Mouse (Mus musculus): Measurements from ENCODE around the gene Mta2. TPM values are rescaled to one million over a fixed set of nuclear protein-coding genes. Genes with fewer than 3 reads are reported as not detected.

Mta2 gene
- polyA plus RNA-seq (2021; fragmentation: Nextera tagmentation) = 22.3 and 23.3 TPM in 2 replicates
- long read RNA-seq, experiment 1, transcript Mta2-201 (18 exons, 3,135 nt) = major isoform, 37 of 53 reads
- long read RNA-seq, experiment 1, partial matches to known transcripts = 12 of 53 reads
- long read RNA-seq, experiment 1, other reads (novel, unspliced or antisense) = 4 of 53 reads
- long read RNA-seq, experiment 2, transcript Mta2-201 (18 exons, 3,135 nt) = major isoform, 265 of 310 reads
- long read RNA-seq, experiment 2, partial matches to known transcripts = 18 of 310 reads
- long read RNA-seq, experiment 2, other reads (novel, unspliced or antisense) = 27 of 310 reads

DNA sequence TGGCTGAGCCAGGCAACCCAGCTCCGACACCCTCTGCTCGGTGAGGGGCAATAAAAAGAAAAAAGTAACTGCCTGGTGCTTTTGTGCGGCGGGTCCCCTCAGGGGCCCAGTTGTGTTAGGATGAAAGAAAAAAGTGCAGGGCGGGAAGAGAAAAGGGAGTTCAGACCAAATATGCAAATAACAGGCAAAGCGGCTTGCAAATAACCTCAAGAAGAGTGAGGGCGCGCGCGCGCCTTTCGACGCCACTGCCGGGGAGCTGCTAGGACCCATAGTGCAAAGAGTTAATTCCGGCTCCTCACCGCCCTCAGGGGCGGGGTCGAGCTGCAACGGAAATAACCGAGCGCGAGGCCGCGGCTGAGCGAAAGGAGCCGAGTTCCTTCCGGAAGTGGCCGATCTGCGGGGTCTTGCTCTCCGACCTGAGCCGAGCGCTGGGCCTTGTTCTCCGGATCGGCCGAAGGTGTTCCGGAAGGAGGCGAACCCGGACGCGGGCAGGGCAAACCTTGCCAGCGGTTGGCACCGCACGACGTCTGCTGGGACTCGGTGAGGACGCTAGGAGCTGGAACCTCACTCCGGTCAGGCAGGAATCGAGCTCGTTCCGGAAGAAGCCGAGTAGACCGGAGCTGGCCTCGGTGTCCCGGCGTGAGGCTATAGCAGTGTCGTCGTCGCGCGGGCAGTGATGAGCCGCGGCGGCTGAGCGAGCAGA, at the start of gene Mta2:
TSS of gene Mta2 (plus strand) at position 361 of the 703 bp plus-strand sequence.

DNA sequence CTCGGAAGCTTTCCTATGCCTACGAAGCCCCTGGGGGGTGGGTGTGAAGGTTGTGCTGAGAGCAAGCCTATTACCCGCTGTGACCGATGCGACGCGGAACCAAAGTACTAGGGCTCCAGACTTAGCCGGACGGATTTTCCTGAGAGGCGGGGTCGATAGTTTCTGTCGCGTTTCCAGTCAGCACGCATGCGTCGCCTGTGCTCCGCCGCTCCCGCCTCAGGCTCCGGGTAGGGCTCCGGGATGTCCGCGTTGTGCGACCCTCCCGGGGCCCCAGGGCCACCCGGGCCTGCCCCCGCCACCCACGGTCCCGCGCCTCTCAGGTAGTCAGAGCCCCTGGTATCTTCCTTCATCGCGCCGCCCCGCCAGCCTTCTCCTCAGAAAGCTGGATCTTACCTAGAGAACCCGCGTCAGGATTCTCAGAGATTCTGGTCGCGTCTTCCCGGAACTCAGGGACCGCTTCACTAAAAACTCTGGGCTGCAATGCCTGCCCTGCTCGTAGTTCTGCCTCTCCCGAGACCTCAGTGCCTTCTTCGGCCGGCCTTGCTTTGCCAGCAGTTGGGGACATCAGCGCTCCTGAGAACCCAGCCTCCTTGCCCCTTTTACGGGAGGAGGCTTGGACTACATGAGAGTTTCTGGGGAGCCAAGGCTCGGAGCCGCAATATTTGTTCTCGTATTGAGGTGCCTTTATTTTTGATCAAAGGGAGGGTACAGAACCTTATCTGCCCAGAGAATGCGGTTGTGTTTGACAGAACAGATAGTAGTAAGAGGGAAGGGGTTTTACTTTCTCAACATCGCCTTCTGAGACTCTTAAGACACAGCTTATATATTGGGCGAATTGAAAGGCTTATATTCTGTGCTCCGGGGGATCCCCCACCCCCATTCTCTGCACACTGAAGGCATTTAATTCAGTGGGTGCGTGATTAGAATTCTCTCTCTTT, 48.6 kb upstream of the Mta2 start, which contains the start of gene Ints5:
TSS of gene Ints5 (plus strand) at position 177 of the 938 bp plus-strand sequence.

DNA sequence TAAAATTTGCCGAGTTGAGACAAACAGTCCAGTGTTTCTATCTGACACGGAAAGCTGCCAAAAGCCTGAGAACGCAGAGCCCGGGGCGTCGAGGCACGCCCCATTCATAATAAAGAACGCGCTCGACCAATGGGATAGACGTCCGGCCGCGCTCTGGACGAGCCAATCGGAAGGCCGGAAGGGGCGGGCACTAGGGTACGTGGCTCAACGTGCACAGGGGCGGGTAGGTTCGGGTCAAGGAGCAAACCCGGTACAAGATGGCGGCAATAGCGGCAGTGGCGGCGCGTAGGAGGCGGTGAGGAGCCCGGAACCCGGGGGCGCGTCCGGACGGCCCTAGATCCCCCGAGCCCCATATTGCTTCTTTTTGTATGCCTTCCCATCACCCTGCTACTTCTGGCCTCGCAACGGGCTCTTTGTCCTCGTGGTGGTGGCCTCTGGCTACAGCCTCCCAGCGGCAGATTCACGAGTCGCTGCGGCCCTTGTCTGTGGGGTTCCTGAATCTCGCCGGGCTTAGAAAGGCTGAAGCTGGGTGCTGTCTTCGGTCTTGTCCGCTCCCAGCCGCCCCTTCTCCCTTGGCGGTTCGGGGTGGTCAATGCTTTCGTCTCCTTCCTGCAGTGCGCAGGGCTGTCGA, 43.7 kb upstream of the Mta2 start, which contains the start of gene Ganab:
TSS of gene Ganab (plus strand) at position 207 of the 631 bp plus-strand sequence.

GRCm38 (mm10) chr19:8920073-8920736, 21.5 kb upstream of the Mta2 start, which contains the start of gene B3gat3:
TSS of gene B3gat3 (plus strand) at chr19:8920374.

DNA sequence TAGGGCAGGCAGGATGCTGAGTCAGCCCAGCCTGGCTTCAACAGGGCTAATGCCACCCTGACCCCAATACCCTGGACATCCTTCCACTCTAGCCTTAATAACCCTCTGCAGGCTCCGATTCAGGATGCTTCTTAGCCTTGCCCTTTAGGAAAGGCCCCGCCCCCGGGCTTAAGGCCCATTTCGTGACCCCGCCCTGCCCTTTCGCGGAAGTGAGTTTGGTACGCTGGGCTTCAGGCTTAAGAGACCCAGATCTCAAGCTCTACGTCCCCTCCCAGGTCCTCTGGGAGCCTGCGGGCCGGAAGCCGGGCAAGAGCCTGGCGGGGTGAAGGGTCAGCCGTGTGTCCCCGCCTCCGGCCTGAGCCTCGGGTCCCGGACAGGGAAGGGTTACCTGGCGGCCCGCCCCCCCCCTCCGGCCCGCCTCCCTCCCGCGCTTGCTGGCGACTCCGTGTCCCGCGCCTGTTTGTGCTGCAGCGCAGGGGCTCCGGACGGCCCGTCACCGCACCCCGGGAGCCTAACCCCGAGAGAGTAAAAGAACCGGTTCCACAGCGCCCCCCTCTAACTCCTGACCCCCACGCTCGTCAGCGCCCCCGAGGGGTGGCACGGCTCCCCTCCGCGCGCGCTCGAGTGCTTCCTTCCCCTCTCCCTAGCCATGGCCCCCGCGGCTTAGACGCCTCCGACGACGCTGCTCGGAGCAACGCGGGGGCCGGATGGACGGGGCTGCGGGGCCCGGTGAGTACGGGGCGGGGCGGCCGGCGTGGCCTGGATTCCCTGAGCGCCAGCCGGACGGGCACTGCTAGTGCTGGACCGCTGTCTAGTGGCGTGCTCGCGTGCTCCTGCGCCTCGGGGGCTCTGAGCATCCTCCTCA, 12.2 kb upstream of the Mta2 start, which contains the start of the genes Rom1 and Eml3:
TSS of gene Rom1 (minus strand) at position 133 of the 865 bp plus-strand sequence.
TSS of gene Eml3 (plus strand) at position 329 of the 865 bp plus-strand sequence.

DNA sequence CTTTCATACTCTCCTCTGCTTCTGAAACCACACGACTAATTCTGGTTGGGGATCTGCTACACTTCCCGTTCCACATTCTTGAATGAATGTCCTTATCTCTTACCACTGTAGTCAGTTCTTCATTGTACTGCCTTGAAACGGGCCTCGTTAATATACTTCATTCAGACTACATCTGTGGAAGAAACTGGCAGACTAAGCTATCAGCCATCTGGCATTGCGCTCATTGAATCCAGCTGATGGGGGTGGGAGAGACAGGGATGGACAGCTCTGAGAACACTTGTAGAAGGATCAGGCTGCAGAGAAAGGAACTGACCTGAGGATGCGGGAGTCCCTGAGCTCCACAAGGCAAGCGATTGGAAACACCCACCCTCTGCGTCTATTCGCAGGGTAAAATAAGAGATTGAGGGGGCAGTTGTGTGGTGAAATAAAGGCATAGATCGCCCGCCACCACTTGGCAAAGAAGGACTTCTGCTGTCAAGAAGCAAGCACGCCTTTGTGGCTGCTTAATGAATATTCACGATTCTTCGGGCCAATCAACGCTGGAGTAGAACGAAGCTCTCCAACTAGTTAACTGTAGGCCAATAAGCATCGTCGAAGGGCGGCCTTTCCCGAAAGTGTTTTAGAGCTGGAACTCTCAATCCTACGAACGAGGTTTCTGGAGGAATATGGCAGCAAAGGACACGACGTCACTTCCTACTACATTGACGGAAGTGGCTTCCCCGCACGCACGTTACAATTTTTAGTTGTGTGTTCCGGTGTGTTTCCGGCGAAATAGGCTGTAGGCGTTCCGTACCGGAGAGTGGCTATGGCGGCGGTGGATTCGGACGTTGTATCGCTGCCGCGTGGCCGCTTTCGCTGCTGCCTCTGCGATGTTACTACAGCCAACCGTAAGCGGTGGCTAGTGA, 11.7 kb downstream of the Mta2 start, which contains the start of gene Tut1:
TSS of gene Tut1 (plus strand) at position 713 of the 905 bp plus-strand sequence.

DNA sequence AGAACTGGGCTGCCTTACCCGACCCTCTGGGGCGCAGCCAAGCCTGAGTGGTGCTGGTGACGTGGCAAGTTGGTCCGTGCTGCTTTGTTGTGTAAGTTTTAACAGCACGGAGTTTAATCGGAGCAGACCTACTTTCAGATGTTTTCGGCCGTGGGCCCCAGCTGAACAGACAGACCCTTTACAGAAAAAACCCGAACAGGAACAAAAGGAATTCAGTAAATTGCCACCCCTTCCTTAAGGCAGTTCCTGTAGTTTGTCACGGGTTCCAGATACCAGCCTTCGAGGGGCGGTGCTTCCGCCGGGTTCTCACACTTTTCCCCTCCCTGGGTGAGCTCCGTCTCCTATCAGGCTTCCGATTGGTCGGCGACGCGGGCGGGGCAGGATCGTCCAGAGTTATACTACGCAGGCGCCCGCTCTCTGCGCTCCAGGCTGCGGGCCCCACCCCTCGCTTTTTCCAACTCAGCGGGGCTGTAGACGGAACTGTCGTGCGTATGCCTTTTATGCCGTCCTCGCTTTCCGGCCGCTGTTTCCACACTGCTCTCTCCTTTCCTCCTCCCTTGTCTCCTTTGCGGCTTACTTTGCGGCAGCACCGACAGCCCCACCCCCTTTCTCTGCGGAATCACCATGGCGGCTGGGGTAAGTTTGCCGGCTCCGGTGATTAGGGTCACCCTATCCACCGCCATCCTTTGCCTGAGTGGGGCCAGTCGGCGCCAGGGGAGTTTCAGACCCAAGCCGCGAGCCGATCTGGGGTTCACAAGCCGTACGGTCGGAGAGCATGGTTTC, 25.1 kb downstream of the Mta2 start, which contains the start of gene Eef1g:
TSS of gene Eef1g (plus strand) at position 452 of the 783 bp plus-strand sequence.

GRCm38 (mm10) chr19:8989066-8989566, 47.4 kb downstream of the Mta2 start, which contains the start of gene Ahnak:
TSS of gene Ahnak (plus strand) at chr19:8989284.

Other genes with a start within 250 kb of the Mta2 start
- 194 and 203 TPM in 2 replicates for gene Slc3a2, start 218.5 kb upstream of the Mta2 start, polyA plus RNA-seq (2021; fragmentation: Nextera tagmentation)
- gene Wdr74, start 206.0 kb upstream of the Mta2 start, polyA plus RNA-seq (2021; fragmentation: Nextera tagmentation) = 60.1 and 61.7 TPM in 2 replicates
- gene 1700092M07Rik, start 201.2 kb upstream of the Mta2 start, polyA plus RNA-seq (2021; fragmentation: Nextera tagmentation) = 0.38 TPM in 1 of 2 replicates, not detected in the other
- 27.4 and 27.8 TPM in 2 replicates for gene Stx5a, start 200.5 kb upstream of the Mta2 start, polyA plus RNA-seq (2021; fragmentation: Nextera tagmentation)
- gene Nxf1, start 184.8 kb upstream of the Mta2 start, polyA plus RNA-seq (2021; fragmentation: Nextera tagmentation) = 29.6 and 30.3 TPM in 2 replicates
- gene Tmem223, start 170.9 kb upstream of the Mta2 start, polyA plus RNA-seq (2021; fragmentation: Nextera tagmentation) = 260 and 276 TPM in 2 replicates
- gene Tmem179b, start 167.4 kb upstream of the Mta2 start, polyA plus RNA-seq (2021; fragmentation: Nextera tagmentation) = 34.5 and 40.0 TPM in 2 replicates
- gene Taf6l, start 155.5 kb upstream of the Mta2 start, polyA plus RNA-seq (2021; fragmentation: Nextera tagmentation) = 14.4 and 16.9 TPM in 2 replicates
- gene Polr2g, start 143.3 kb upstream of the Mta2 start, polyA plus RNA-seq (2021; fragmentation: Nextera tagmentation) = 237 and 259 TPM in 2 replicates
- 1.8 and 2.2 TPM in 2 replicates for gene Zbtb3, start 139.3 kb upstream of the Mta2 start, polyA plus RNA-seq (2021; fragmentation: Nextera tagmentation)
- gene Ttc9c, start 122.5 kb upstream of the Mta2 start, polyA plus RNA-seq (2021; fragmentation: Nextera tagmentation) = 16.3 and 23.9 TPM in 2 replicates
- gene Hnrnpul2, start 121.9 kb upstream of the Mta2 start, polyA plus RNA-seq (2021; fragmentation: Nextera tagmentation) = 6.1 and 6.8 TPM in 2 replicates
- gene AC129217.1, start 112.1 kb upstream of the Mta2 start, polyA plus RNA-seq (2021; fragmentation: Nextera tagmentation) = not detected in 2 replicates
- gene Bscl2, start 104.4 kb upstream of the Mta2 start, polyA plus RNA-seq (2021; fragmentation: Nextera tagmentation) = 90.2 and 97.4 TPM in 2 replicates
- 238 and 326 TPM in 2 replicates for gene Gng3, start 102.7 kb upstream of the Mta2 start, polyA plus RNA-seq (2021; fragmentation: Nextera tagmentation)
- 0.16 and 0.25 TPM in 2 replicates for gene Lrrn4cl, start 91.1 kb upstream of the Mta2 start, polyA plus RNA-seq (2021; fragmentation: Nextera tagmentation)
- gene Ubxn1, start 70.4 kb upstream of the Mta2 start, polyA plus RNA-seq (2021; fragmentation: Nextera tagmentation) = 153 and 176 TPM in 2 replicates
- 71.6 and 77.0 TPM in 2 replicates for gene Uqcc3, start 61.0 kb upstream of the Mta2 start, polyA plus RNA-seq (2021; fragmentation: Nextera tagmentation)
- gene Lbhd1, start 58.1 kb upstream of the Mta2 start, polyA plus RNA-seq (2021; fragmentation: Nextera tagmentation) = 3.7 and 5.7 TPM in 2 replicates
- not detected in 2 replicates for gene Gm49403, start 57.9 kb upstream of the Mta2 start, polyA plus RNA-seq (2021; fragmentation: Nextera tagmentation)
- gene 1810009A15Rik, start 53.0 kb upstream of the Mta2 start, polyA plus RNA-seq (2021; fragmentation: Nextera tagmentation) = 77.9 and 90.8 TPM in 2 replicates
- 4.9 and 10.5 TPM in 2 replicates for gene Gm49416, start 52.9 kb upstream of the Mta2 start, polyA plus RNA-seq (2021; fragmentation: Nextera tagmentation)
- 6.6 and 8.1 TPM in 2 replicates for gene Ints5, start 48.9 kb upstream of the Mta2 start, polyA plus RNA-seq (2021; fragmentation: Nextera tagmentation)
- 20.4 and 22.5 TPM in 2 replicates for gene Ganab, start 43.8 kb upstream of the Mta2 start, polyA plus RNA-seq (2021; fragmentation: Nextera tagmentation)
- 45.2 and 47.5 TPM in 2 replicates for gene B3gat3, start 21.5 kb upstream of the Mta2 start, polyA plus RNA-seq (2021; fragmentation: Nextera tagmentation)
- gene Rom1, start 12.5 kb upstream of the Mta2 start, polyA plus RNA-seq (2021; fragmentation: Nextera tagmentation) = 5.4 and 6.3 TPM in 2 replicates
- 3.5 and 4.0 TPM in 2 replicates for gene Eml3, start 12.3 kb upstream of the Mta2 start, polyA plus RNA-seq (2021; fragmentation: Nextera tagmentation)
- 10.4 and 11.1 TPM in 2 replicates for gene Tut1, start 12.0 kb downstream of the Mta2 start, polyA plus RNA-seq (2021; fragmentation: Nextera tagmentation)
- 400 and 450 TPM in 2 replicates for gene Eef1g, start 25.2 kb downstream of the Mta2 start, polyA plus RNA-seq (2021; fragmentation: Nextera tagmentation)
- gene Ahnak, start 47.4 kb downstream of the Mta2 start, polyA plus RNA-seq (2021; fragmentation: Nextera tagmentation) = 5.6 and 7.2 TPM in 2 replicates
- not detected in 2 replicates for gene Scgb1a1, start 146.1 kb downstream of the Mta2 start, polyA plus RNA-seq (2021; fragmentation: Nextera tagmentation)
- gene Asrgl1, start 193.8 kb downstream of the Mta2 start, polyA plus RNA-seq (2021; fragmentation: Nextera tagmentation) = 81.0 and 108 TPM in 2 replicates